Mouse (Mus musculus) forebrain, embryonic 16.5 days (tissue): ENCODE measurements around the gene Ifng. TPM values are rescaled to one million over a fixed set of nuclear protein-coding genes. Genes with fewer than 3 reads are reported as not detected.
"Not testable (repeated sequence)": the region's sequence is repeated elsewhere in the genome, so short reads cannot be mapped to it uniquely, and the experiment has no call there.

Source experiments
- ATAC-seq: fragments of 200-750 bp; cut with Nextera tagmentation; 2 replicates; pipeline ENCODE4 v1.8.0; 2017; ENCODE audit warnings: mild to moderate bottlenecking, moderate library complexity
- H3K27ac ChIP-seq: fragments of 300-500 bp; sonication (generic); 2 replicates; pipeline ENCODE4 v1.5.1; 2014; ENCODE audit warnings: low read length, control low read depth
- H3K27me3 ChIP-seq: fragments of 300-500 bp; sonication (generic); replicated peaks from 2 replicates; pipeline ENCODE4 v1.6.1; 2014; ENCODE audit warnings: low read length; ENCODE audit not compliant: control insufficient read depth, insufficient read depth
- H3K36me3 ChIP-seq: fragments of 300-500 bp; sonication (generic); 2 replicates; pipeline ENCODE4 v1.6.1; 2014; ENCODE audit not compliant: control insufficient read depth, insufficient read depth
- H3K4me1 ChIP-seq: fragments of 300-500 bp; sonication (generic); replicated peaks from 2 replicates; pipeline ENCODE4 v1.6.1; 2014; ENCODE audit warnings: low read length; ENCODE audit not compliant: control insufficient read depth, insufficient read depth
- H3K4me2 ChIP-seq: fragments of 300-500 bp; sonication (generic); 2 replicates; pipeline ENCODE4 v1.6.1; 2014; ENCODE audit warnings: mild to moderate bottlenecking, low read length, control low read depth
- H3K4me3 ChIP-seq: fragments of 300-500 bp; sonication (generic); replicated peaks from 2 replicates; pipeline ENCODE4 v1.5.1; 2014; ENCODE audit warnings: mild to moderate bottlenecking, low read length, control low read depth
- H3K9ac ChIP-seq: fragments of 300-500 bp; sonication (generic); replicated peaks from 2 replicates; pipeline ENCODE4 v1.6.1; 2014; ENCODE audit warnings: low read depth, low read length, control low read depth
- H3K9me3 ChIP-seq: fragments of 300-500 bp; sonication (generic); 2 replicates; pipeline ENCODE4 v1.6.1; 2016; ENCODE audit warnings: low read length; ENCODE audit not compliant: control insufficient read depth
- WGBS: fragments of 180-500 bp; shearing (Covaris S2); extraction: QIAGEN DNeasy Blood & Tissue Kit; methylation state at CpG from one replicate; pipeline ENCODE4 v1.1.7; 2014; 5-methylcytosine and 5-hydroxymethylcytosine counted together
- polyA plus RNA-seq: library from polyadenylated mRNA; unstranded; fragments of >200 nt; fragmentation: Nextera tagmentation; extraction: Ambion mirVana; gene quantifications from 2 replicates; pipeline ENCODE4 v1.2.1, GENCODE M21; 2015

Gene Ifng
- polyA plus RNA-seq, 1 experiment from 2014 or later, result not detected

- Histone ChIP-seq H3K27me3 (no peaks in the 10 kb centered on the region), H3K27ac (no peak overlapping the region), H3K4me3 (no peak overlapping the region), H3K9me3 (no peaks in the 10 kb centered on the region), H3K4me2 (no peak overlapping the region), H3K9ac (no peak overlapping the region), H3K36me3 (no peaks in the 10 kb centered on the region), H3K4me1 (no peaks in the 10 kb centered on the region)
- ATAC-seq, result no peak
- 81% methylated on average over 13 of the region's 13 CpGs for WGBS
Measured at GRCm38 (mm10) chr10:118470296-118470957, 29.6 kb downstream of the Ifng start.

- ATAC-seq, result not testable (repeated sequence)
- 74% methylated on average over 1 of the region's 1 CpGs for WGBS
Measured at GRCm38 (mm10) chr10:118472846-118473245, 32.0 kb downstream of the Ifng start.

GRCm38 (mm10) chr10:118476696-118477095 lies 35.9 kb downstream of the Ifng start:
- Histone ChIP-seq H3K36me3 (no peaks in the 10 kb centered on the region), H3K9me3 (no peaks in the 10 kb centered on the region), H3K27me3 (no peaks in the 10 kb centered on the region), H3K4me1 (no peaks in the 10 kb centered on the region), H3K4me2 (no peak overlapping the region), H3K9ac (no peak overlapping the region), H3K27ac (no peak overlapping the region), H3K4me3 (no peak overlapping the region)
- no peak for ATAC-seq
- WGBS, result 91% methylated on average over 2 of the region's 2 CpGs

More at GRCm38 (mm10) chr10:118472846-118473245, 32.0 kb downstream of the Ifng start:
- not testable (repeated sequence) for H3K27ac ChIP-seq, H3K4me2 ChIP-seq, H3K27me3 ChIP-seq, H3K36me3 ChIP-seq, H3K9ac ChIP-seq, H3K4me3 ChIP-seq, H3K4me1 ChIP-seq, H3K9me3 ChIP-seq

- H3K27ac ChIP-seq, result no peak overlapping the region
Measured at GRCm38 (mm10) chr10:118477297-118477696, 36.5 kb downstream of the Ifng start.

GRCm38 (mm10) chr10:118479244-118479643 lies 38.4 kb downstream of the Ifng start:
- H3K27ac ChIP-seq, result no peak overlapping the region
- WGBS, result 85% methylated on average over 4 of the region's 4 CpGs

More at GRCm38 (mm10) chr10:118477297-118477696, 36.5 kb downstream of the Ifng start:
- Histone ChIP-seq H3K4me3 (no peak overlapping the region), H3K9me3 (no peaks in the 10 kb centered on the region), H3K9ac (no peak overlapping the region), H3K4me2 (no peak overlapping the region), H3K27me3 (no peaks in the 10 kb centered on the region), H3K36me3 (no peaks in the 10 kb centered on the region), H3K4me1 (no peaks in the 10 kb centered on the region)
- WGBS, result 90% methylated on average over 2 of the region's 2 CpGs
- ATAC-seq, result no peak

GRCm38 (mm10) chr10:118480118-118480517 lies 39.3 kb downstream of the Ifng start:
- 97% methylated on average over 5 of the region's 5 CpGs for WGBS

More at GRCm38 (mm10) chr10:118479244-118479643, 38.4 kb downstream of the Ifng start:
- H3K9me3 ChIP-seq, result no peaks in the 10 kb centered on the region
- no peak for ATAC-seq
- no peak overlapping the region for H3K9ac ChIP-seq
- H3K36me3 ChIP-seq, result no peaks in the 10 kb centered on the region
- H3K27me3 ChIP-seq, result no peaks in the 10 kb centered on the region
- no peak overlapping the region for H3K4me2 ChIP-seq
- no peak overlapping the region for H3K4me3 ChIP-seq
- H3K4me1 ChIP-seq, result no peaks in the 10 kb centered on the region

GRCm38 (mm10) chr10:118480793-118481192 lies 39.9 kb downstream of the Ifng start:
- Histone ChIP-seq H3K27me3 (no peaks in the 10 kb centered on the region), H3K4me3 (no peak overlapping the region), H3K9me3 (no peaks in the 10 kb centered on the region), H3K36me3 (no peaks in the 10 kb centered on the region), H3K4me1 (no peaks in the 10 kb centered on the region), H3K9ac (no peak overlapping the region), H3K27ac (no peak overlapping the region), H3K4me2 (no peak overlapping the region)
- ATAC-seq, result no peak
- 92% methylated on average over 7 of the region's 7 CpGs for whole genome bisulfite sequencing

More at GRCm38 (mm10) chr10:118480118-118480517, 39.3 kb downstream of the Ifng start:
- Histone ChIP-seq H3K9me3 (no peaks in the 10 kb centered on the region), H3K27ac (no peak overlapping the region), H3K36me3 (no peaks in the 10 kb centered on the region), H3K4me2 (no peak overlapping the region), H3K4me3 (no peak overlapping the region), H3K9ac (no peak overlapping the region), H3K27me3 (no peaks in the 10 kb centered on the region), H3K4me1 (no peaks in the 10 kb centered on the region)
- no peak for ATAC-seq

GRCm38 (mm10) chr10:118494109-118494508 lies 53.3 kb downstream of the Ifng start:
- H3K9me3 ChIP-seq, result no peaks in the 10 kb centered on the region
- no peak overlapping the region for H3K4me2 ChIP-seq
- H3K27me3 ChIP-seq, result no peaks in the 10 kb centered on the region
- ATAC-seq, result no peak
- WGBS, result 73% methylated on average over 1 of the region's 1 CpGs
- H3K9ac ChIP-seq, result no peak overlapping the region
- no peaks in the 10 kb centered on the region for H3K4me1 ChIP-seq
- no peaks in the 10 kb centered on the region for H3K36me3 ChIP-seq
- H3K27ac ChIP-seq, result no peak overlapping the region
- no peak overlapping the region for H3K4me3 ChIP-seq

GRCm38 (mm10) chr10:118495362-118495761 lies 54.5 kb downstream of the Ifng start:
- no peak for ATAC-seq
- Histone ChIP-seq H3K9ac (no peak overlapping the region), H3K9me3 (no peaks in the 10 kb centered on the region), H3K36me3 (no peaks in the 10 kb centered on the region), H3K4me1 (no peaks in the 10 kb centered on the region), H3K4me2 (no peak overlapping the region), H3K27ac (no peak overlapping the region), H3K27me3 (no peaks in the 10 kb centered on the region), H3K4me3 (no peak overlapping the region)
- WGBS, result 91% methylated on average over 1 of the region's 1 CpGs
